Mouse (Mus musculus) heart, postnatal 4 days (tissue): ENCODE results near the gene Tex101. TPM values are rescaled to one million over a fixed set of nuclear protein-coding genes. Genes with fewer than 3 reads are reported as not detected.
"Not testable (repeated sequence)": the region's sequence is repeated elsewhere in the genome, so short reads cannot be mapped to it uniquely, and the experiment has no call there.

ENCODE experiments used
- DNase-seq: peaks from one replicate; pipeline ENCODE4 v3.0.0; 2021
- total RNA-seq, 2 experiments: library from RNA; stranded (reverse); gene quantifications; 2 replicates each; pipeline ENCODE4 v1.2.3; 2021

The Tex101 gene
- not detected for total RNA-seq

DNA sequence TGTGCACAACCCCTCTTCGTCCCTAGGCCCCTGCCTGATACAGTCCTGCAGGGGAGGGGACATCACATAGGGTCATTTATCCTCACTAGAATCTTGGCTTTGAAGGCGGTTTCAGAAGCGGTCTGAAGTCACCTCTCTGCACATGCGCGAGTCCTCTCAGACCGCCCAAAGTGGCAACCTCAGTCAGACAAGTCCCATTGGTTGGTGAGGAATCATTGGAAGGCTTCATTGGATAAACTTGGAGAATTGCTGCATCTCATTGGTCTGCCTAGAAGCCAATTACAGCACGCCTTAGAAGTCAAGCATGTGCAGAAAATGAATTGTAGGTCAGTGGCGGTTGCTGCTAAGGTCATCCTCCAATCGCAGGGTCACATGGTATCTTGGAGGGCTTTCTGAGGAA, at the start of gene Tex101:
Gene Tex101 (minus strand): TSS at position 101 of the 400 bp plus-strand sequence.
- no peak for DNase-seq

- no peak for DNase-seq
Measured at GRCm38 (mm10) chr7:24715039-24715438, 38.6 kb upstream of the Tex101 start.

GRCm38 (mm10) chr7:24708832-24709292, 32.4 kb upstream of the Tex101 start, which contains the start of gene BC049730:
Gene BC049730 (plus strand): TSS chr7:24709242.
- no peak for DNase-seq

DNA sequence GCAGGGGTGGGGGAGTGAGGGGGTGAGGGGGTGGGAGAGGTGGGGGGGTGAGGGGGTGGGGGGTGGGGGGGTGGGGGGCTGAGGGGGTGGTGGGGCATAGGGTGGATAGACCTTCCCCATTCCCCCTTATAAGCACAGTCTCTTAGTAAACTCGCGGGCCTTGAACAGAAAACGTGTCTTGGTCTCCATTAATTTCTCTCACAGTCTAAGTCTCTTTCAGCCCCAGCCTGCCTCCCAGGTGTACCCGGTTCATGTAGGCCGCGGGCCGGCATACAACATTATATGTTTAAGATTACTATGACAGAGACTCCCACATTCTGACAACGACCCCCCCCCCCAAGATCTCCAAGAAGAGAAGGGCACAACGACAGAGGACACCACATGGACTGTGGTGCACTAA, 26.4 kb upstream of the Tex101 start:
- not testable (repeated sequence) for DNase-seq

DNA sequence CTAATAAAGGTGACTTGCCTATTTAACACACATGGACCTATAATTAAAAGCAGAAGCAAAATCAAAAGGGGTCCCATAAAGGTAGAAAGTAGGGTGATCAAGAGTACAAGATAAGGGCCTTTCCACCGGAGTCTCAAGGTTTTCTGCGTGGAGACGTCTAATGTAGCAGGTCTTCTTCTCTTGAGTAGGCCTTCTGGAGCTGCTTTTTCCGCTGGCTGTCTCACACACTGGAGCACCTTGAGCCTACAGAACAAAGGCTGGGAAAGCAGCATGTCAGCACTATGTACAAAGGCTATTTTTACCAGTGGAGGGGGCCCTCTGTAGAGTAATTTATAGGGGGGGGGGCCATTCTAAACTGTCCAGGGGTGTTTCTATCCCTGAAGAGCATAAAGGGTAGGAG, 21.4 kb upstream of the Tex101 start:
- not testable (repeated sequence) for DNase-seq

DNA sequence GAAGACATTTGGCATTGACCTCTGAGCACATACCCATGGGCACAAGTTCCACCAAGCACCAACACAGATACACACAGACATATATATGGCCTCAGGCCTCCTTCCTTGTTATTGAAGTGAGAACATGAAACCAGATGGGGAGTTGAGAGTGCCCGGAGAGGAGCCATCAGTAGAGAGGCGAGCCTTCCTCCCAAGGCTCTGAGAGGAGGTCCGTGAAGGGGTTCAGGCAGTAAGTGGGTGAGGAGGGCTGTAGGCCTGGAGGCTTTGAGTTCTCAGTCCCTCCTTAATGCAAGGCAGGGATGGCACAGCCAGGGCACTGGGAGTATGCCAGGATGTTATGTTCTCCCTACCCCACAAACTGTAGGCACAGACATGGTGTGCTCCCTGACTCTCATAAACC, 16.2 kb upstream of the Tex101 start:
- not testable (repeated sequence) for DNase-seq

DNA sequence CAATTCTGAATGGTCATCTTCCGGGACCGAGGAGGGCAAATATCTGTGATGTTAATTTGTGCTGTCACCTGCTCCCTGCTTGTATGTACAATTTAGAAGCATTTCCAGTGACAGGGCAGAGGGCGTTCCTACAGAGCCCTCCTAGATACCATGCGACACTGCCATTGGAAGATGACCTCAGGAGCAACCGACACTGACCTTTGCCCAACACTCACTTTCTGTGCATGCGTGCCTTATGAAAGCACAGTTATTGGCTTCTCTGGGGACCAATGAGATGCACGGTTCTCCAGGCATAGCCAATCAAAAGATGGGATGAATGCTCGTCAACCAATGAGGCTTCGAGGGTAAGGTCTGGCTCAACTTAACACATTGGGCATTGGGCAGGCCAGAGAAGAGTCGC, 11.0 kb upstream of the Tex101 start:
- not testable (repeated sequence) for DNase-seq

DNA sequence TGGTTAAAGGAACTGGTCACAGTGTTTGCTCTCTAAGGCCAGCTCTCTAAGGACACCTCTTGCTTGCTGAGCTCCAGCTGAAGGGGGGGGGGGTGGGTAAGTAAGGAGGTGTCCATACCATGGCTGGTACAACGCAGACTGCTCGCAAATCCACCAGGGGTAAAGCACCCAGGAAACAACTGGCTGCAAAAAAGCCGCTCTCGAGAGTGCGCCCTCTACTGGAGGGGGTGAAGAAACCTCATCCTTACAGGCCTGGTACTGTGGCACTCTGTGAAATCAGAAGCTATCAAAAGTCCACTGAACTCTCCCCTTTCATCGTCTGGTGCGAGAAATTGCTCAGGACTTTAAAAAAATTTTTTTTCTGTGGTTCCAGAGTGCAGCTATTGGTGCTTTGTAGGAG, 7.6 kb upstream of the Tex101 start:
- not testable (repeated sequence) for DNase-seq

GRCm38 (mm10) chr7:24671944-24672439, 4.5 kb downstream of the Tex101 start:
- DNase-seq = no peak

DNA sequence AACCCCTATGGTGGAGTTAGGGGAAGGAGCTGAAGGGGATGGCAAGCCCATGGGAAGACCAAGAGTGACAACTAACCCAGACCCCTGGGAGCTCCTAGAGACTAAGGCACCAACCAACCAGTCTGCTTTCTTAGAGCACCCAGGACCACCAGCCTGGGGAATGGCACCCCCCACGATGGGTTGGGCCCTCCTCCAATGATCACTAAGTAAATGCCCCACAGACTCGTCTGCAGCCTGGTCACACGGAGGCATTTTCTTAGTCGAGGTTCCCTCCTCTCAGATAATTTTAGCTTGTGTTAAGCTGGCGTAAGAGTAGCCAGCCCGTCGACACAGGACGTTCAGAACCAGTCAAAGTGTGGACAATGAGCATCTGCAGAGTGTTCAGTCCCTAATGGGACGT, 11.5 kb downstream of the Tex101 start:
- DNase-seq = no peak

GRCm38 (mm10) chr7:24664301-24664700, 12.2 kb downstream of the Tex101 start:
- no peak for DNase-seq

- peak; percentile 74 for DNase-seq
Measured at GRCm38 (mm10) chr7:24662575-24662974, 13.9 kb downstream of the Tex101 start.

DNA sequence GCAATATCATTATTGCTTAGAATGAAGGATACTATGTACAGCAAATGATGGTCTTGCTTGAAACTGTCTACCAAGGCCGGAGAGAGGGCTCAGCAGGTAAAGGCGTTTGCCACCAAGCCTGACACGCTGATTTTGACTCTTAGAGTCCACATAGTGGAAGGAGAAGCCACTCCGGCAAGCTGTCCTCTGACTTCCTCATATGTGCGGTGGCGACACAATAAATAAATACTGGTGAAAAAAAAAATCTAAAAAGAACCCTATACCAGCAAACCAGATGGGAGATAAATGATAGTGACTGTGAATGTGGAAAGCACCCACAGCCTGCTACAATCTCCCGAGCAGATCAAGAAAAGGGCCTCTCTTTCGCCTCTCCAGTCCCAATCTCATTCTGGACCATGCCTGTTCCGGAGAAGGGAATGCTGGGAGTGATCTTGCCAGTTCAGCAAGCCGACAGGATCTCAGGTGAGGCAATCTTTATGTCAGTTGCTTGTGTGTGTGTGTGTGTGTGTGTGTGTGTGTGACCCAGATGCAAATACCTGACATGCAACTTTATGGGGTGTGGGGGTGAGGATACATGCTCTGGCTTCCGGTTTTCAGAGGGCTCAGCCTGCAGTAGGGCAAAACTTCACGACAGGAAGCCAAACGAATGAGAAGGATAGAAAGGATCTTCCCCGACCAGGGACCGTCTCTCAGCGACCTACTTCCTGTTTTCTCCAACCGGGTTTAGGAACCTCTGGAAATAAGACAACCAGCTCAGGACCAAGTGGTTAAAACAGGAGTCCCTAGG, 15.2 kb downstream of the Tex101 start:
- no peak for DNase-seq

GRCm38 (mm10) chr7:24659737-24660357, 16.6 kb downstream of the Tex101 start:
- no peak for DNase-seq

DNA sequence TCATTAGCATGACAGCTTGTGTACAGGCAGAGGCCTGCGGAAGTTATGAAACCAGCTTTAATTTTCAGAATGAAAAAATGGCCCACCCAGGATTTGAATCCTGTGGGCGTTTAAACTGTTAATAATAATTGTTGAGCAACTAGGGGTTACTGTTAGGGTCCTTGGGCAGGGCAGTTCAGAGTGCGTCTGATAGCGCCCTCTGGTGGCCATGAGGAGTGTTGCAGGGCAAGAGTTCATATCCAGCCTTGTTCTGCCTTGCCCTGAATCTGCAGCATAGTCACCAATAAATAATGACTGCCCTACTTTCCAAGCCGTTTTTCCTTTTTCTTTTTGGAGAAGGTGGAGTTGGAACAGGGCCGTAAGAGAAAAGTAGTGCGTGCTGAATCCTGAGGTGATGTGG, 22.8 kb downstream of the Tex101 start:
- DNase-seq = peak; percentile 64

- no peak for DNase-seq
Measured at GRCm38 (mm10) chr7:24646486-24646885, 30.0 kb downstream of the Tex101 start.

- no peak for DNase-seq
Measured at GRCm38 (mm10) chr7:24644996-24645395, 31.5 kb downstream of the Tex101 start.

DNA sequence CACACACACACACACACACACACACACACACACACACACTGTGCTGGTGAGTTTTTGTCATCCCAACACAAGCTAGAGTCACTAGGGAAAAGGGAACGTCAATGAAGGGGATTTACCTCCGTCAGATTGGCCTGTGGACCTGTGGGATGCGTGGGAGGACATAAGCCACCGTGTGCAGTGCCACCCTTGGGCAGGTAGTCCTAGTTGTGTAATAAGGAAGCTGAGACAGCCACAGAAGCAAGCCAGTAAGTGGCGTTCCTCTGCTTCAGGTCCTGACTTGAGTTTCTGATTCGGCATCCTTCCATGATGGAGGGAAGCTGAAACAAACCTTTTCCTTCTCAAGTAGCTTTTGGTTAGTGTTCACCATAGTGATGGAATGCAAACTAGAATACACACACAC, 32.0 kb downstream of the Tex101 start:
- no peak for DNase-seq

GRCm38 (mm10) chr7:24642491-24642890, 34.0 kb downstream of the Tex101 start:
- DNase-seq = peak; percentile 59

- DNase-seq = no peak
Measured at GRCm38 (mm10) chr7:24640450-24640849, 36.0 kb downstream of the Tex101 start.

GRCm38 (mm10) chr7:24638026-24638856, 38.2 kb downstream of the Tex101 start:
- no peak for DNase-seq

DNA sequence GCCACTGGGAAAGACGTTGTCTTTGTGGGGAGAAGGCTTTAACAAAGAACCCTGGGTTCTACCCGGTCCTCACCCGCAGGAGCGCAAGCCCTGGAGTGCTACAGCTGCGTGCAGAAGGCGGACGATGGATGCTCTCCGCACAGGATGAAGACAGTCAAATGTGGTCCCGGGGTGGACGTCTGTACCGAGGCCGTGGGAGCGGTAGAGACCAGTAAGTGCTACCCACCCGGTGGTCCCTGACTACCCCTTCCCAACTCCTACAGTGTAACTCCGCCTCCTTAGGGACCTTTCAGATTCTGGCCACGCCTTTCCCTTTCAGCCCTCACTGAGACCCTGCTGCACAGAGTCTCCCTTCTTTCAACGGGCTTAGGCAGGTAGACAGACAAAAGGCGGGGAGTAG, 39.4 kb downstream of the Tex101 start:
- DNase-seq = no peak

DNA sequence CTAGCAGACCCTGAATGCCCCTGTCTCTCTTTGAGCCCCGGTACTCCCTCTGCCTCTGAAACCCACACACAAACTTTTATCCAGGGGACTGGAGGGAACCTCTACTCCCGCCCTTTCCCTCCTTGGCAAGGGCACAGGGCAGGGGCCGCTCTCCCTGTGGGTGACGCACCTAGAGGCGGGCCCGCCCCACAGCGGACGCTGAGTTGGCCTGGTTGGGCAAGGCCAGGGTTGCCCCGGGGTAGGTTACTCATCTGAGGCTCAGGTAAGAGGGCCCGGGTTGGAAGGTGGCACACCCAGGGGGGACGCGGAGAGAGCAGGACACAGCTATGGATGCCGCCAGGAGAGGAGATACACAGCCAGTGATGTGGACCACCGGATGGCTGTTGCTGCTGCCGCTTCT, 40.2 kb downstream of the Tex101 start, which contains the start of gene Lypd3:
Gene Lypd3 (plus strand): TSS at position 287 of the 400 bp plus-strand sequence.
- no peak for DNase-seq
